Mouse (Mus musculus) embryonic facial prominence, embryonic 11.5 days (tissue): ENCODE data around the gene Hist2h2ab. TPM values are rescaled to one million over a fixed set of nuclear protein-coding genes. Genes with fewer than 3 reads are reported as not detected.
"Not testable (repeated sequence)": the region's sequence is repeated elsewhere in the genome, so short reads cannot be mapped to it uniquely, and the experiment has no call there.

Experiments used
- ATAC-seq: fragments of 200-750 bp; cut with Nextera tagmentation; replicated peaks from 2 replicates; pipeline ENCODE4 v1.8.0; 2017; ENCODE audit warnings: low read depth; ENCODE audit not compliant: insufficient number of reproducible peaks, low FRiP score, low TSS enrichment
- DNase-seq: peaks from one replicate; pipeline ENCODE4 v3.0.0-alpha.2; 2015; ENCODE audit warnings: low spot score
- H3K27ac ChIP-seq: fragments of 300-500 bp; sonication (generic); replicated peaks from 2 replicates; pipeline ENCODE4 v1.5.1; 2014; ENCODE audit warnings: mild to moderate bottlenecking, low read depth, low read length, control low read depth
- H3K27me3 ChIP-seq: fragments of 300-500 bp; sonication (generic); 2 replicates; pipeline ENCODE4 v1.6.1; 2014; ENCODE audit warnings: mild to moderate bottlenecking, low read length, moderate library complexity, mixed read lengths; ENCODE audit not compliant: control insufficient read depth, insufficient read depth
- H3K36me3 ChIP-seq: fragments of 300-500 bp; sonication (generic); replicated peaks from 2 replicates; pipeline ENCODE4 v1.6.1; 2014; ENCODE audit warnings: low read depth, mild to moderate bottlenecking, low read length, moderate library complexity, mixed read lengths; ENCODE audit not compliant: control insufficient read depth, insufficient read depth
- H3K4me1 ChIP-seq: fragments of 300-500 bp; sonication (generic); 2 replicates; pipeline ENCODE4 v1.6.1; 2014; ENCODE audit warnings: low read length, mixed read lengths; ENCODE audit not compliant: control insufficient read depth, insufficient read depth
- H3K4me2 ChIP-seq: fragments of 300-500 bp; sonication (generic); 2 replicates; pipeline ENCODE4 v1.6.1; 2014; ENCODE audit warnings: low read depth, mild to moderate bottlenecking, control low read depth, low read length, moderate library complexity
- H3K4me3 ChIP-seq: fragments of 300-500 bp; sonication (generic); 2 replicates; pipeline ENCODE4 v1.5.1; 2014; ENCODE audit warnings: low read depth, low read length, control low read depth
- H3K9ac ChIP-seq: fragments of 300-500 bp; sonication (generic); replicated peaks from 2 replicates; pipeline ENCODE4 v1.6.1; 2014; ENCODE audit warnings: mild to moderate bottlenecking, control low read depth, low read length
- H3K9me3 ChIP-seq: fragments of 300-500 bp; sonication (generic); replicated peaks from 2 replicates; pipeline ENCODE4 v1.6.1; 2016; ENCODE audit warnings: mild to moderate bottlenecking, low read length, inconsistent platforms, mixed read lengths; ENCODE audit not compliant: control insufficient read depth
- WGBS: fragments of 180-500 bp; shearing (Covaris S2); extraction: QIAGEN DNeasy Blood & Tissue Kit; methylation state at CpG from one replicate; pipeline ENCODE4 v1.1.7; 2014; 5-methylcytosine and 5-hydroxymethylcytosine counted together
- polyA plus RNA-seq: library from polyadenylated mRNA; unstranded; fragments of >200 nt; fragmentation: Nextera tagmentation; extraction: Ambion mirVana; gene quantifications from 2 replicates; pipeline ENCODE4 v1.2.1, GENCODE M21; 2014

Gene Hist2h2ab
- polyA plus RNA-seq, 1 experiment from 2014 or later, result not detected

- Histone ChIP-seq H3K27me3 (no peaks in the 10 kb centered on the region), H3K9me3 (no peaks in the 10 kb centered on the region), H3K9ac (no peak overlapping the region), H3K36me3 (no peaks in the 10 kb centered on the region), H3K4me3 (no peak overlapping the region), H3K4me2 (no peak overlapping the region), H3K4me1 (no peaks in the 10 kb centered on the region), H3K27ac (no peak overlapping the region)
- DNase-seq, result no peak
- no peak for ATAC-seq
- 78% methylated on average over 2 of the region's 2 CpGs for WGBS
Observed at GRCm38 (mm10) chr3:96199731-96200130, 19.9 kb upstream of the Hist2h2ab start.

GRCm38 (mm10) chr3:96207819-96208218 is 11.8 kb upstream of the Hist2h2ab start:
- Histone ChIP-seq H3K9ac (no peak overlapping the region), H3K4me1 (no peaks in the 10 kb centered on the region), H3K4me3 (no peak overlapping the region), H3K27me3 (no peaks in the 10 kb centered on the region), H3K27ac (no peak overlapping the region), H3K4me2 (no peak overlapping the region), H3K36me3 (no peaks in the 10 kb centered on the region), H3K9me3 (no peaks in the 10 kb centered on the region)
- ATAC-seq (no peak), DNase-seq (no peak)
- 88% methylated on average over 3 of the region's 3 CpGs for WGBS

GRCm38 (mm10) chr3:96209242-96209641 is 10.4 kb upstream of the Hist2h2ab start:
- Histone ChIP-seq H3K4me2 (no peak overlapping the region), H3K27me3 (no peaks in the 10 kb centered on the region), H3K4me3 (no peak overlapping the region), H3K36me3 (no peaks in the 10 kb centered on the region), H3K9me3 (no peaks in the 10 kb centered on the region), H3K27ac (no peak overlapping the region), H3K9ac (no peak overlapping the region), H3K4me1 (no peaks in the 10 kb centered on the region)
- DNase-seq (no peak), ATAC-seq (no peak)
- WGBS, result 22% methylated on average over 15 of the region's 15 CpGs

GRCm38 (mm10) chr3:96219191-96219641 is 449 bp upstream of the Hist2h2ab start:
- Histone ChIP-seq H3K9me3 (no peaks in the 10 kb centered on the region), H3K4me1 (peaks cover 8% of the 10 kb centered on the region), H3K27ac (peak overlapping the region; percentile 99), H3K36me3 (no peaks in the 10 kb centered on the region), H3K4me3 (peak overlapping the region; percentile 62), H3K4me2 (peak overlapping the region; percentile 78), H3K9ac (peak overlapping the region; percentile 71), H3K27me3 (no peaks in the 10 kb centered on the region)
- ATAC-seq (0 out of 2 replicates have a peak, but pooled peaks have one; percentile 2), DNase-seq (no peak)
- 0% methylated on average over 12 of the region's 12 CpGs for WGBS

- Histone ChIP-seq H3K4me2 (peak overlapping the region; percentile 78), H3K27ac (peak overlapping the region; percentile 99), H3K4me3 (peak overlapping the region; percentile 62), H3K9ac (peak overlapping the region; percentile 93)
- not testable (repeated sequence) for H3K27me3 ChIP-seq, H3K9me3 ChIP-seq, H3K4me1 ChIP-seq, H3K36me3 ChIP-seq
- DNase-seq (peak; percentile 70), ATAC-seq (peak; percentile 11; the same call in 1 of the 2 replicates)
- under 1% methylated on average over 26 of the region's 47 CpGs for WGBS
Observed at GRCm38 (mm10) chr3:96220131-96220764, 583 bp downstream of the Hist2h2ab start.

- no peaks in the 10 kb centered on the region for H3K36me3 ChIP-seq
- peak within 1 kb of the TSS; percentile 93 for H3K9ac ChIP-seq
- no peaks in the 10 kb centered on the region for H3K9me3 ChIP-seq
- 1% methylated on average over 43 of the region's 43 CpGs for WGBS
- H3K4me1 ChIP-seq, result peaks cover 8% of the 10 kb centered on the region
- peak within 1 kb of the TSS; percentile 99 for H3K27ac ChIP-seq
- DNase-seq (peak; percentile 94), ATAC-seq (peak; percentile 91)
- H3K4me2 ChIP-seq, result peak within 1 kb of the TSS; percentile 82
- no peaks in the 10 kb centered on the region for H3K27me3 ChIP-seq
- peak within 1 kb of the TSS; percentile 62 for H3K4me3 ChIP-seq
Observed at GRCm38 (mm10) chr3:96220765-96221639, 1.3 kb downstream of the Hist2h2ab start, which contains the start of the genes Hist2h2ac and Hist2h2be. TSS of gene Hist2h2ac (minus strand) at chr3:96220880. TSS of gene Hist2h2be (plus strand) at chr3:96221119.

- Histone ChIP-seq H3K27me3 (no peaks in the 10 kb centered on the region), H3K9me3 (no peaks in the 10 kb centered on the region), H3K4me1 (peaks cover 8% of the 10 kb centered on the region), H3K27ac (peak overlapping the region; percentile 99), H3K36me3 (no peaks in the 10 kb centered on the region), H3K4me3 (peak overlapping the region; percentile 62), H3K4me2 (peak overlapping the region; percentile 82), H3K9ac (peak overlapping the region; percentile 93)
- no peak for ATAC-seq
- WGBS, result 19% methylated on average over 9 of the region's 9 CpGs
- no peak for DNase-seq
Observed at GRCm38 (mm10) chr3:96221640-96222038, 2.0 kb downstream of the Hist2h2ab start.

- Histone ChIP-seq H3K9ac (no peak overlapping the region), H3K36me3 (no peaks in the 10 kb centered on the region), H3K4me3 (no peak overlapping the region), H3K9me3 (no peaks in the 10 kb centered on the region), H3K27ac (no peak overlapping the region), H3K27me3 (no peaks in the 10 kb centered on the region), H3K4me1 (peaks cover 8% of the 10 kb centered on the region), H3K4me2 (peak overlapping the region; percentile 7; the same call in 1 of the 2 replicates)
- DNase-seq, result no peak
- ATAC-seq, result no peak
- WGBS, result 91% methylated on average over 4 of the region's 4 CpGs
Observed at GRCm38 (mm10) chr3:96222774-96223173, 3.1 kb downstream of the Hist2h2ab start.
